20 mouse cellular contexts compared by ENCODE assay signal in genomic region chr11:19863327-19863726, GRCm38 (mm10).
DNase-seq lines count a peak whose midpoint lies in the region; ATAC-seq lines count a peak whose summit lies in the region.
"Had no signal": no experiment of that assay in that cellular context is flagged by ENCODE, and none has a peak within 500 bp of the region (broad histone marks: within the 10 kb centered on the region; RNA-seq: fewer than 3 reads in every experiment).

No protein-coding gene starts in this region.

- H3K27ac ChIP-seq in hindbrain, embryonic 11.5 days (ENCODE audit: low read depth, low read length), result no peak overlapping the region
- H3K27ac ChIP-seq: embryonic facial prominence, embryonic 10.5 days; embryonic facial prominence, embryonic 12.5 days; forebrain, embryonic 13.5 days; forebrain, embryonic 15.5 days had no signal

- H3K4me2 ChIP-seq in hindbrain, embryonic 11.5 days (replicated peaks; ENCODE audit: low read depth, low read length), result no peak overlapping the region
- H3K4me2 ChIP-seq: embryonic facial prominence, embryonic 12.5 days; forebrain, embryonic 13.5 days; forebrain, embryonic 15.5 days had no signal

- H3K9ac ChIP-seq in hindbrain, embryonic 11.5 days (ENCODE audit: low read depth, low read length), result no peak overlapping the region
- H3K9ac ChIP-seq: embryonic facial prominence, embryonic 12.5 days; forebrain, embryonic 13.5 days; forebrain, embryonic 15.5 days; forebrain, postnatal 0 days had no signal

- H3K9me3 ChIP-seq in hindbrain, embryonic 11.5 days (ENCODE audit: control insufficient read depth, low read length), result no peaks in the 10 kb centered on the region
- H3K9me3 ChIP-seq: embryonic facial prominence, embryonic 12.5 days; forebrain, embryonic 15.5 days had no signal

- H3K4me1 ChIP-seq in hindbrain, embryonic 11.5 days (replicated peaks; ENCODE audit: control insufficient read depth, insufficient read depth, low read length), result no peaks in the 10 kb centered on the region
- H3K4me1 ChIP-seq: embryonic facial prominence, embryonic 12.5 days; forebrain, embryonic 13.5 days; forebrain, embryonic 15.5 days had no signal

- no peak overlapping the region for H3K4me3 ChIP-seq in hindbrain, embryonic 11.5 days (ENCODE audit: low read depth, low read length)
- H3K4me3 ChIP-seq: embryonic facial prominence, embryonic 10.5 days; embryonic facial prominence, embryonic 12.5 days; forebrain, embryonic 13.5 days; forebrain, embryonic 15.5 days had no signal

- peak; percentile 54 for ATAC-seq in common myeloid progenitor, adult 5-6 weeks (replicated peaks; ENCODE audit: low read depth, poor library complexity, severe bottlenecking)
- peak; percentile 23 to 57; a peak in 1 of 4 replicates for ATAC-seq in hematopoietic stem cell, adult 5-6 weeks (replicated peaks in 1 of 2; ENCODE audit: insufficient read depth in 1 of 2, low FRiP score in 2 of 2, low TSS enrichment in 1 of 2, low read depth in 1 of 2, poor library complexity in 2 of 2, severe bottlenecking in 2 of 2)
- ATAC-seq in hindbrain, embryonic 11.5 days (ENCODE audit: low FRiP score), result no peak
- ATAC-seq: activated CD4-positive, CD25-positive, alpha-beta regulatory T cell, adult 4 months; forebrain, embryonic 13.5 days; forebrain, embryonic 15.5 days; forebrain, postnatal 0 days; Patski had no signal

- WGBS in hindbrain, embryonic 11.5 days, result 84% methylated on average over 3 of the region's 3 CpGs

- DNase-seq in hindbrain, embryonic 11.5 days (ENCODE audit: low spot score), result no peak
- no peak for DNase-seq in spleen, postnatal 10 days (ENCODE audit: low spot score in 2 of 2)
- DNase-seq in gastrocnemius, postnatal 10 days, result no peak
- DNase-seq: adrenal gland, adult 8-10 months; adrenal gland, postnatal 14 days; adrenal gland, postnatal 36 days; cerebellum, adult 11-12 months; cerebellum, adult 2 months; cerebellum, adult 9-10 months; cerebellum, postnatal 10 days; cerebellum, postnatal 25 days; forebrain, postnatal 0 days had no signal

- H3K27me3 ChIP-seq in hindbrain, embryonic 11.5 days (ENCODE audit: control insufficient read depth, insufficient read depth, low read length), result no peaks in the 10 kb centered on the region
- H3K27me3 ChIP-seq: embryonic facial prominence, embryonic 12.5 days; forebrain, embryonic 13.5 days; forebrain, embryonic 15.5 days; Patski had no signal

- no peaks in the 10 kb centered on the region for H3K36me3 ChIP-seq in hindbrain, embryonic 11.5 days (ENCODE audit: control insufficient read depth, insufficient read depth, low read length)
- H3K36me3 ChIP-seq: embryonic facial prominence, embryonic 10.5 days; embryonic facial prominence, embryonic 12.5 days; forebrain, embryonic 15.5 days had no signal
